Mouse (Mus musculus): Measurements from ENCODE around the gene Ppp3ca.

GRCm38 (mm10) chr3:136684191-136684958 is 14.5 kb downstream of the Ppp3ca start:
- TF ChIP-seq CTCF (IDR thresholded peaks at IDR 0.05; ENCODE audit: control insufficient read depth, insufficient read depth, insufficient replicate concordance, low read depth, low read length), result no peak
- TF ChIP-seq POLR2A (IDR thresholded peaks at IDR 0.05; ENCODE audit: control insufficient read depth, low read depth, low read length), result no peak
